ENCODE assay signal across 8 mouse cellular contexts in the genomic region with DNA sequence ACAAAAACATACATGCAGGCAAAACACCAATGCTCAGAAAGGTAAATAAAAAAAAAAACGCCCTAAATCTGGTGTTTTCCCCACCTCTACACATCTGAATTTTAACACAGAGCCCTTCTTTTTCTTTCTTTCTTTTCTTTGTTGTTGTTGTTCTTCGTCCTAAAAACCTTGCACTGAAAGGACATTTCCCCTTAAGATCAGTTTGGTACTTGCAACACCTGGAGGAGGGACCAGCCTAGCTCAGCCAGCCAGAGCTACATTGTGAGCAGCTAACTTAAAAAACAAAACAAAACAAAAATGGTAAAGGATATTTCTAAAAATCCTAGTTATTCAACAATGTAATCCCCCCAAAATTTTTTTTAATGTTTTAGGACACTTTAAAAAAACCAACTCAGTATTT. TPM values are rescaled to one million over a fixed set of nuclear protein-coding genes. Genes with fewer than 3 reads are reported as not detected.
DNase-seq lines count a peak whose midpoint lies in the region; ATAC-seq and TF ChIP-seq lines count a peak whose summit lies in the region.

No protein-coding gene starts in this region.

- H3K27me3 ChIP-seq in heart, embryonic 14.5 days (ENCODE audit: control insufficient read depth, insufficient read depth, low read length): no peaks in the 10 kb centered on the region
- no peaks in the 10 kb centered on the region for H3K27me3 ChIP-seq in MEL (ENCODE audit: control insufficient read depth in 1 of 2, insufficient read depth in 2 of 2, low read length in 2 of 2)
- no peaks in the 10 kb centered on the region for H3K27me3 ChIP-seq in hindbrain, embryonic 13.5 days
- no peaks in the 10 kb centered on the region for H3K27me3 ChIP-seq in thymus, adult 2 months (ENCODE audit: control insufficient read depth, insufficient read depth, low read length)

- H3K79me2 ChIP-seq in MEL (ENCODE audit: control insufficient read depth, insufficient read depth, low read length, poor library complexity) (peaks cover 14% of the 10 kb centered on the region), macrophage (ENCODE audit: inconsistent target) (no peaks in the 10 kb centered on the region; the same call in 1 of the 2 replicates)

- DNase-seq in heart, postnatal 14 days: no peak
- peak; percentile 59 for DNase-seq in MEL (ENCODE audit: low read depth, low spot score)
- DNase-seq in right cerebral cortex, adult 2 months (ENCODE audit: low spot score in 2 of 2): no peak
- no peak for DNase-seq in thymus, adult 18-20 months
- DNase-seq in thymus, adult 2 months: no peak

- no peak for TF ChIP-seq CTCF in MEL (IDR thresholded peaks at IDR 0.05 in 2 of 3, conservative IDR thresholded peaks at IDR 0.05 in 1 of 3; ENCODE audit: control insufficient read depth in 1 of 3, insufficient read depth in 1 of 3, low read depth in 2 of 3, low read length in 3 of 3, poor library complexity in 1 of 3, severe bottlenecking in 1 of 3)
- no peak for TF ChIP-seq CTCF in thymus, adult 2 months (IDR thresholded peaks at IDR 0.05; ENCODE audit: borderline replicate concordance, control insufficient read depth, extremely low read depth, insufficient read depth, low read length, poor library complexity)

- no peak for TF ChIP-seq POLR2A in MEL (IDR thresholded peaks at IDR 0.05; ENCODE audit: control insufficient read depth in 1 of 2, insufficient read depth in 1 of 2, low read depth in 1 of 2, low read length in 2 of 2, poor library complexity in 1 of 2)
- no peak for TF ChIP-seq POLR2A in thymus, adult 2 months (IDR thresholded peaks at IDR 0.05; ENCODE audit: control insufficient read depth, extremely low read depth, insufficient read depth, low read length, poor library complexity)

- no peak for ATAC-seq in heart, embryonic 14.5 days (ENCODE audit: insufficient number of reproducible peaks, insufficient read depth, low FRiP score, low read depth)
- ATAC-seq in hindbrain, embryonic 13.5 days (ENCODE audit: low FRiP score): no peak

- H3K36me3 ChIP-seq in heart, embryonic 14.5 days (ENCODE audit: control insufficient read depth, insufficient read depth, low read length): no peaks in the 10 kb centered on the region
- H3K36me3 ChIP-seq in MEL (ENCODE audit: control insufficient read depth in 1 of 2, insufficient read depth in 2 of 2, low read length in 2 of 2): peaks cover 0 to 26% of the 10 kb centered on the region in 2 experiments; a peak in 2 of 4 replicates
- H3K36me3 ChIP-seq in hindbrain, embryonic 13.5 days: no peaks in the 10 kb centered on the region
- H3K36me3 ChIP-seq in macrophage (ENCODE audit: inconsistent target): no peaks in the 10 kb centered on the region
- no peaks in the 10 kb centered on the region for H3K36me3 ChIP-seq in thymus, adult 2 months (ENCODE audit: control insufficient read depth, insufficient read depth, low read length)

- H3K4me1 ChIP-seq in heart, embryonic 14.5 days (ENCODE audit: control insufficient read depth in 2 of 2, insufficient read depth in 2 of 2, low read length in 2 of 2): peaks cover 2 to 21% of the 10 kb centered on the region in 2 experiments; a peak in 3 of 4 replicates
- H3K4me1 ChIP-seq in MEL (ENCODE audit: control insufficient read depth in 1 of 2, insufficient read depth in 2 of 2, low read length in 2 of 2): peaks cover 3 to 23% of the 10 kb centered on the region in 2 experiments
- H3K4me1 ChIP-seq in hindbrain, embryonic 13.5 days (replicated peaks): peaks cover 42% of the 10 kb centered on the region
- H3K4me1 ChIP-seq in thymus, adult 2 months (replicated peaks; ENCODE audit: control insufficient read depth, insufficient read depth, low read length): peaks cover 7% of the 10 kb centered on the region; the same call in 1 of the 2 replicates

- H3K4me2 ChIP-seq in heart, embryonic 14.5 days (ENCODE audit: low read length): peak overlapping the region; percentile 95
- peak overlapping the region; percentile 100 for H3K4me2 ChIP-seq in hindbrain, embryonic 13.5 days

- H3K4me3 ChIP-seq in heart, embryonic 14.5 days (ENCODE audit: control insufficient read depth in 1 of 2, insufficient read depth in 1 of 2, low read depth in 1 of 2, low read length in 2 of 2): peak overlapping the region in 1 of 2 experiments; percentile 70; a peak in 2 of 4 replicates
- peak overlapping the region; percentile 39 to 88 for H3K4me3 ChIP-seq in MEL (ENCODE audit: control insufficient read depth in 1 of 2, insufficient read depth in 1 of 2, low read depth in 2 of 2, low read length in 2 of 2)
- peak overlapping the region; percentile 65 for H3K4me3 ChIP-seq in hindbrain, embryonic 13.5 days
- H3K4me3 ChIP-seq in macrophage (ENCODE audit: inconsistent target): peak overlapping the region; percentile 42; the same call in 1 of the 2 replicates
- no peak overlapping the region for H3K4me3 ChIP-seq in thymus, adult 2 months (ENCODE audit: control insufficient read depth, insufficient read depth, low read length)

- no peak for TF ChIP-seq RAD21 in MEL (IDR thresholded peaks at IDR 0.05; ENCODE audit: low read depth, low read length)

- H3K9ac ChIP-seq in heart, embryonic 14.5 days (ENCODE audit: low read length): peak overlapping the region; percentile 88
- H3K9ac ChIP-seq in MEL (ENCODE audit: control insufficient read depth, low read depth, low read length, poor library complexity, severe bottlenecking): peak overlapping the region; percentile 95
- H3K9ac ChIP-seq in hindbrain, embryonic 13.5 days: peak overlapping the region; percentile 93

- WGBS in heart, embryonic 14.5 days: 45% methylated on average over 2 of the region's 2 CpGs
- WGBS in hindbrain, embryonic 13.5 days: 43% methylated on average over 2 of the region's 2 CpGs
- 65% methylated on average over 2 of the region's 2 CpGs for WGBS in macrophage (ENCODE audit: missing documents)
- WGBS in thymus, adult 2 months: 57% methylated on average over 2 of the region's 2 CpGs

- H3K9me3 ChIP-seq in heart, embryonic 14.5 days (ENCODE audit: control insufficient read depth, low read length): no peaks in the 10 kb centered on the region
- H3K9me3 ChIP-seq in MEL (replicated peaks; ENCODE audit: insufficient read depth, low read length): no peaks in the 10 kb centered on the region
- no peaks in the 10 kb centered on the region for H3K9me3 ChIP-seq in hindbrain, embryonic 13.5 days

- intact Hi-C loops in heart, postnatal 14 days (cut with DNase I): no loop called here

- H3K27ac ChIP-seq in heart, embryonic 14.5 days (replicated peaks in 1 of 2; ENCODE audit: control insufficient read depth in 1 of 2, insufficient read depth in 1 of 2, low read depth in 2 of 2, low read length in 2 of 2): peak overlapping the region in 1 of 2 experiments; percentile 100; a peak in 3 of 4 replicates
- H3K27ac ChIP-seq in MEL (ENCODE audit: control insufficient read depth, low read depth, low read length) (0 out of 2 replicates have a peak overlapping the region, but pooled peaks have one; percentile 20), macrophage (peak overlapping the region; percentile 75; the same call in 1 of the 2 replicates)
- peak overlapping the region; percentile 100 for H3K27ac ChIP-seq in hindbrain, embryonic 13.5 days
- no peak overlapping the region for H3K27ac ChIP-seq in thymus, adult 2 months (ENCODE audit: control insufficient read depth, insufficient read depth, low read length)

- no peak for TF ChIP-seq EP300 in MEL (IDR thresholded peaks at IDR 0.05; ENCODE audit: low read depth in 1 of 2, low read length in 2 of 2)

TF ChIP-seq in MEL, 35 proteins besides CTCF, POLR2A, EP300 and RAD21:
- TF ChIP-seq MXI1 (IDR thresholded peaks at IDR 0.05; ENCODE audit: low read depth, low read length) (peak; percentile 31; the same call in 1 of the 2 replicates), MAX (IDR thresholded peaks at IDR 0.05; ENCODE audit: low read length) (peak; percentile 11; the same call in 1 of the 2 replicates), HCFC1 (IDR thresholded peaks at IDR 0.05; ENCODE audit: low read depth, low read length) (no peak), SIN3A (IDR thresholded peaks at IDR 0.05; ENCODE audit: low read length) (peak; percentile 52), POLR2AphosphoS2 (IDR thresholded peaks at IDR 0.05; ENCODE audit: low read length) (no peak), MAZ (IDR thresholded peaks at IDR 0.05; ENCODE audit: low read depth, low read length) (peak; percentile 56; the same call in 1 of the 2 replicates), BHLHE40 (IDR thresholded peaks at IDR 0.05; ENCODE audit: borderline replicate concordance, low read depth, low read length) (no peak), ZMIZ1 (IDR thresholded peaks at IDR 0.05; ENCODE audit: low read depth, low read length) (no peak)

RNA-seq across cellular contexts. Expression of gene Spen, which starts 6.1 kb away (rescaled TPM):
- 9.6 and 10.7 TPM in 2 replicates for polyA plus RNA-seq in heart, embryonic 14.5 days (2014; fragmentation: Nextera tagmentation; extraction: Ambion mirVana)
- total RNA-seq in heart, postnatal 14 days (2021): 10 to 100 TPM; 33.8 to 34.0 TPM
- 11.9 and 12.6 TPM in 2 replicates for total RNA-seq in MEL (2012; rRNA removed)
- polyA plus RNA-seq in MEL (2012; ENCODE audit: insufficient read depth in 1 of 2, insufficient read length in 2 of 2, low read depth in 1 of 2, low replicate concordance in 2 of 2, missing spikeins in 1 of 2): 100 to 1,000 TPM in 1 of 2 experiments, 10 to 100 TPM in 1; 46.9 to 102 TPM
- 19.2 and 19.7 TPM in 2 replicates for polyA plus RNA-seq in hindbrain, embryonic 13.5 days (2015; fragmentation: Nextera tagmentation; extraction: Ambion mirVana)
- total RNA-seq in macrophage (2018; cell fraction: chromatin; rRNA removed): 100 to 1,000 TPM in 24 of 26 experiments, 10 to 100 TPM in 2; 68.8 to 720 (median 236) TPM
- 10 to 100 TPM; 19.1 to 56.6 (median 39.3) TPM for total RNA-seq in macrophage (2018; cell fraction: cytosol; rRNA removed)
- 100 to 1,000 TPM in 19 of 26 experiments, 10 to 100 TPM in 7; 47.8 to 495 (median 124) TPM for total RNA-seq in macrophage (2018; cell fraction: nucleus; rRNA removed)
- 18.2 to 31.4 TPM (median 19.2 TPM) in 3 replicates for polyA plus RNA-seq in macrophage (2018)
- 63.4 and 84.1 TPM in 2 replicates for polyA plus RNA-seq in thymus, adult 2 months (2012; rRNA removed)
